Mouse (Mus musculus): ENCODE measurements at regions not wholly inside any gene's neighbourhood (a gene's known extent, or its start where the extent isn't known, plus 50 kb on each side); places are given as distances from the start of the nearest gene placed in this dataset.

- ATAC-seq (replicated peaks; ENCODE audit: poor library complexity), result no peak
These were observed 186.6 kb upstream of the Habp2 start for GRCm38 (mm10) chr19:56100131-56100872.

GRCm38 (mm10) chr19:56102454-56103080 lies 184.4 kb upstream of the Habp2 start:
- no peak for ATAC-seq (replicated peaks; ENCODE audit: poor library complexity)

- ATAC-seq (replicated peaks; ENCODE audit: poor library complexity), result no peak
These were observed 181.9 kb upstream of the Habp2 start for GRCm38 (mm10) chr19:56105073-56105451.

GRCm38 (mm10) chr19:56105452-56106091 lies 181.4 kb upstream of the Habp2 start:
- ATAC-seq (replicated peaks; ENCODE audit: poor library complexity), result no peak

GRCm38 (mm10) chr19:56108796-56109195 lies 178.1 kb upstream of the Habp2 start:
- ATAC-seq (replicated peaks; ENCODE audit: poor library complexity), result no peak

- ATAC-seq (replicated peaks; ENCODE audit: poor library complexity), result no peak
These were observed 171.2 kb upstream of the Habp2 start for GRCm38 (mm10) chr19:56115552-56116284.

- ATAC-seq (replicated peaks; ENCODE audit: poor library complexity), result no peak
These were observed 170.7 kb upstream of the Habp2 start for GRCm38 (mm10) chr19:56116285-56116680.

GRCm38 (mm10) chr19:56120723-56121122 lies 166.2 kb upstream of the Habp2 start:
- ATAC-seq (replicated peaks; ENCODE audit: poor library complexity), result no peak

- no peak for ATAC-seq (replicated peaks; ENCODE audit: poor library complexity)
These were observed 164.8 kb upstream of the Habp2 start for GRCm38 (mm10) chr19:56122186-56122585.

- ATAC-seq (replicated peaks; ENCODE audit: poor library complexity), result no peak
These were observed 155.4 kb upstream of the Habp2 start for GRCm38 (mm10) chr19:56131556-56131955.

GRCm38 (mm10) chr19:56132911-56133562 lies 153.9 kb upstream of the Habp2 start:
- no peak for ATAC-seq (replicated peaks; ENCODE audit: poor library complexity)

- no peak for ATAC-seq (replicated peaks; ENCODE audit: poor library complexity)
These were observed 153.4 kb upstream of the Habp2 start for GRCm38 (mm10) chr19:56133565-56133964.

GRCm38 (mm10) chr19:56134081-56134818 lies 152.7 kb upstream of the Habp2 start:
- peak; percentile 72 for ATAC-seq (replicated peaks; ENCODE audit: poor library complexity)

GRCm38 (mm10) chr19:56135306-56135928 lies 151.5 kb upstream of the Habp2 start:
- ATAC-seq (replicated peaks; ENCODE audit: poor library complexity), result no peak

- ATAC-seq (replicated peaks; ENCODE audit: poor library complexity), result no peak
These were observed 146.4 kb upstream of the Habp2 start for GRCm38 (mm10) chr19:56140540-56140939.

- ATAC-seq (replicated peaks; ENCODE audit: poor library complexity), result no peak
These were observed 142.7 kb upstream of the Habp2 start for GRCm38 (mm10) chr19:56144221-56144620.

- ATAC-seq (replicated peaks; ENCODE audit: poor library complexity), result no peak
These were observed 129.8 kb upstream of the Habp2 start for GRCm38 (mm10) chr19:56157120-56157519.

- ATAC-seq (replicated peaks; ENCODE audit: poor library complexity), result no peak
These were observed 124.8 kb upstream of the Habp2 start for GRCm38 (mm10) chr19:56162156-56162555.

- no peak for ATAC-seq (replicated peaks; ENCODE audit: poor library complexity)
These were observed 117.6 kb upstream of the Habp2 start for GRCm38 (mm10) chr19:56169133-56169997.

Measured in megakaryocyte progenitor cell, adult 5-6 weeks (primary cell).